Mouse (Mus musculus) lung, adult 2 months (tissue): ENCODE results near the gene Ppm1n. TPM values are rescaled to one million over a fixed set of nuclear protein-coding genes. Genes with fewer than 3 reads are reported as not detected.

Experiments used
- DNase-seq: peaks from one replicate; pipeline ENCODE4 v3.0.0; 2022
- H3K4me1 ChIP-seq: fragments of 200-500 bp; 2 replicates; pipeline ENCODE4 v1.6.1; 2011; ENCODE audit warnings: low read length; ENCODE audit not compliant: control insufficient read depth, insufficient read depth
- H3K4me3 ChIP-seq: fragments of 200-500 bp; replicated peaks from 2 replicates; pipeline ENCODE3; 2011; ENCODE audit warnings: low read depth, mild to moderate bottlenecking, control low read depth, low read length; ENCODE audit errors: extremely low read depth
- CTCF ChIP-seq: fragments of 200-500 bp; IDR thresholded peaks from 2 replicates; pipeline ENCODE4 v1.5.1; 2011; ENCODE audit warnings: mild to moderate bottlenecking, low read length, control low read depth; ENCODE audit not compliant: insufficient read depth
- POLR2A ChIP-seq: fragments of 200-500 bp; IDR thresholded peaks from 2 replicates; pipeline ENCODE4 v1.6.1; 2011; ENCODE audit warnings: low read depth, mild to moderate bottlenecking, control low read depth, low read length, borderline replicate concordance; ENCODE audit errors: extremely low read depth
- WGBS: fragments of 180-500 bp; shearing (Covaris S2); methylation state at CpG from one replicate; pipeline ENCODE4 v1.1.7; 2018; 5-methylcytosine and 5-hydroxymethylcytosine counted together
- polyA plus RNA-seq: library from polyadenylated mRNA; depleted of rRNA; stranded (reverse); fragments of >200 nt; gene quantifications from 2 replicates; pipeline ENCODE4 v1.2.3, GENCODE M21; 2012

The Ppm1n gene
- polyA plus RNA-seq, 1 experiment, result 0.36 TPM

- TF ChIP-seq CTCF (no peak), POLR2A (peak; percentile 69; the same call in 1 of the 2 replicates)
- peak; percentile 96 for DNase-seq
- H3K4me3 ChIP-seq, result peak overlapping the region; percentile 58
- peaks cover 12% of the 10 kb centered on the region for H3K4me1 ChIP-seq
- WGBS, result under 1% methylated on average over 41 of the region's 41 CpGs
Observed at GRCm38 (mm10) chr7:19319906-19320305, 40.0 kb upstream of the Ppm1n start.

GRCm38 (mm10) chr7:19319458-19319857 lies 39.6 kb upstream of the Ppm1n start:
- Histone ChIP-seq H3K4me1 (peaks cover 12% of the 10 kb centered on the region), H3K4me3 (peak overlapping the region; percentile 58)
- WGBS, result 23% methylated on average over 9 of the region's 9 CpGs
- no peak for DNase-seq
- no peak for TF ChIP-seq POLR2A
- TF ChIP-seq CTCF, result no peak

GRCm38 (mm10) chr7:19318676-19319075 lies 38.8 kb upstream of the Ppm1n start:
- Histone ChIP-seq H3K4me3 (no peak overlapping the region), H3K4me1 (peaks cover 12% of the 10 kb centered on the region)
- DNase-seq, result no peak
- TF ChIP-seq POLR2A (no peak), CTCF (no peak)
- WGBS, result 70% methylated on average over 7 of the region's 7 CpGs

GRCm38 (mm10) chr7:19318201-19318600 lies 38.3 kb upstream of the Ppm1n start:
- WGBS, result 65% methylated on average over 2 of the region's 2 CpGs
- TF ChIP-seq CTCF (no peak), POLR2A (no peak)
- Histone ChIP-seq H3K4me1 (peaks cover 12% of the 10 kb centered on the region), H3K4me3 (no peak overlapping the region)
- DNase-seq, result no peak

GRCm38 (mm10) chr7:19316451-19317161 lies 36.7 kb upstream of the Ppm1n start:
- peaks cover 12% of the 10 kb centered on the region for H3K4me1 ChIP-seq
- TF ChIP-seq CTCF, result no peak
- no peak for TF ChIP-seq POLR2A
- H3K4me3 ChIP-seq, result no peak overlapping the region
- DNase-seq, result no peak
- 40% methylated on average over 14 of the region's 14 CpGs for WGBS

- TF ChIP-seq POLR2A, result no peak
- no peak for DNase-seq
- 59% methylated on average over 5 of the region's 5 CpGs for WGBS
- H3K4me1 ChIP-seq, result peaks cover 13% of the 10 kb centered on the region
- H3K4me3 ChIP-seq, result no peak overlapping the region
Observed at GRCm38 (mm10) chr7:19314033-19314432, 34.2 kb upstream of the Ppm1n start.

- 28% methylated on average over 4 of the region's 4 CpGs for WGBS
- Histone ChIP-seq H3K4me3 (no peak overlapping the region), H3K4me1 (peaks cover 15% of the 10 kb centered on the region)
- DNase-seq, result no peak
- TF ChIP-seq POLR2A, result no peak
- no peak for TF ChIP-seq CTCF
Observed at GRCm38 (mm10) chr7:19311991-19312390, 32.1 kb upstream of the Ppm1n start.

- TF ChIP-seq CTCF, result no peak
- TF ChIP-seq POLR2A, result no peak; the same call in 1 of the 2 replicates
- DNase-seq, result peak; percentile 90
- Histone ChIP-seq H3K4me3 (peak within 1 kb of the TSS; percentile 90), H3K4me1 (peaks cover 9% of the 10 kb centered on the region)
- under 1% methylated on average over 49 of the region's 49 CpGs for WGBS
Observed at GRCm38 (mm10) chr7:19309884-19310641, 30.2 kb upstream of the Ppm1n start, which contains the start of gene Fosb. Gene Fosb (minus strand): TSS chr7:19310051.

GRCm38 (mm10) chr7:19309278-19309883 lies 29.5 kb upstream of the Ppm1n start:
- H3K4me1 ChIP-seq, result peaks cover 9% of the 10 kb centered on the region
- no peak for DNase-seq
- H3K4me3 ChIP-seq, result peak overlapping the region; percentile 60
- WGBS, result under 1% methylated on average over 48 of the region's 48 CpGs
- TF ChIP-seq POLR2A (no peak), CTCF (no peak)

GRCm38 (mm10) chr7:19308454-19309277 lies 28.8 kb upstream of the Ppm1n start:
- TF ChIP-seq CTCF (no peak), POLR2A (peak; percentile 60; the same call in 1 of the 2 replicates)
- Histone ChIP-seq H3K4me3 (peak overlapping the region; percentile 92), H3K4me1 (peaks cover 9% of the 10 kb centered on the region)
- DNase-seq, result peak; percentile 94
- under 1% methylated on average over 58 of the region's 58 CpGs for WGBS
